ENCODE assay signal across 8 mouse cellular contexts in genomic region chr17:73108170-73108887, GRCm38 (mm10). TPM values are rescaled to one million over a fixed set of nuclear protein-coding genes. Genes with fewer than 3 reads are reported as not detected.
DNase-seq lines count a peak whose midpoint lies in the region; ATAC-seq and TF ChIP-seq lines count a peak whose summit lies in the region.

No protein-coding gene starts in this region.

- ATAC-seq in liver, embryonic 14.5 days (ENCODE audit: insufficient read depth), result peak; percentile 19
- ATAC-seq in stomach, postnatal 0 days (ENCODE audit: low FRiP score, low TSS enrichment), result no peak; the same call in 1 of the 2 replicates

- peak overlapping the region; percentile 91 for H3K4me3 ChIP-seq in gastrocnemius, adult 2 months
- H3K4me3 ChIP-seq in embryonic fibroblast, embryonic 13.5 days (ENCODE audit: insufficient read depth, low read length), result peak overlapping the region; percentile 80
- H3K4me3 ChIP-seq in liver, embryonic 14.5 days (ENCODE audit: insufficient read depth in 1 of 2, low read depth in 2 of 2, low read length in 2 of 2), result peak overlapping the region; percentile 78 to 82
- peak overlapping the region; percentile 90 for H3K4me3 ChIP-seq in stomach, postnatal 0 days (ENCODE audit: low read depth, low read length)

- peak overlapping the region; percentile 62 for H3K9ac ChIP-seq in liver, embryonic 14.5 days (replicated peaks)
- peak overlapping the region; percentile 89 for H3K9ac ChIP-seq in stomach, postnatal 0 days (ENCODE audit: low read length)

- no peaks in the 10 kb centered on the region for H3K9me3 ChIP-seq in liver, embryonic 14.5 days (ENCODE audit: control insufficient read depth, low read length)
- H3K9me3 ChIP-seq in stomach, postnatal 0 days (ENCODE audit: control insufficient read depth, low read length), result no peaks in the 10 kb centered on the region

- WGBS in liver, embryonic 14.5 days (ENCODE audit: insufficient replicate concordance), result 4% methylated on average over 35 of the region's 35 CpGs
- 5% methylated on average over 35 of the region's 35 CpGs for WGBS in stomach, postnatal 0 days

- 0 out of 2 replicates have a peak, but pooled peaks have one; percentile 9 for TF ChIP-seq POLR2A in embryonic fibroblast, embryonic 13.5 days (IDR thresholded peaks at IDR 0.05; ENCODE audit: low read depth, low read length)

- TF ChIP-seq EP300 in liver, embryonic 14.5 days (IDR thresholded peaks at IDR 0.05; ENCODE audit: low read depth), result no peak
- TF ChIP-seq EP300 in stomach, postnatal 0 days (optimal IDR thresholded peaks at IDR 0.05), result no peak

- DNase-seq in gastrocnemius, adult 2 months, result no peak
- no peak for DNase-seq in gastrocnemius, postnatal 36 days
- peak; percentile 12 for DNase-seq in ES-CJ7 (ENCODE audit: low read depth, low spot score)
- DNase-seq in induced T-regulatory cell, adult 2 months (ENCODE audit: low read depth), result peak; percentile 70
- DNase-seq in liver, embryonic 14.5 days (ENCODE audit: low read depth in 3 of 3, low spot score in 3 of 3), result peak in 2 of 3 experiments; percentile 19 to 35
- peak; percentile 46 for DNase-seq in stomach, postnatal 0 days (ENCODE audit: low spot score)
- no peak for DNase-seq in left cerebral cortex, adult 11 months (ENCODE audit: low spot score)

- no peak for TF ChIP-seq CTCF in gastrocnemius, adult 2 months (IDR thresholded peaks at IDR 0.05)
- TF ChIP-seq CTCF in embryonic fibroblast, embryonic 13.5 days (IDR thresholded peaks at IDR 0.05; ENCODE audit: borderline replicate concordance, insufficient read depth, low read length), result no peak
- TF ChIP-seq CTCF in liver, embryonic 14.5 days (IDR thresholded peaks at IDR 0.05; ENCODE audit: low read depth), result no peak
- no peak for TF ChIP-seq CTCF in stomach, postnatal 0 days (IDR thresholded peaks at IDR 0.05; ENCODE audit: low read depth)

- H3K4me1 ChIP-seq in embryonic fibroblast, embryonic 13.5 days (ENCODE audit: control insufficient read depth, insufficient read depth, low read length), result peaks cover 12% of the 10 kb centered on the region
- H3K4me1 ChIP-seq in liver, embryonic 14.5 days (replicated peaks; ENCODE audit: control insufficient read depth in 2 of 2, insufficient read depth in 2 of 2, low read length in 1 of 2), result peaks cover 0 to 10% of the 10 kb centered on the region in 2 experiments; a peak in 3 of 4 replicates
- peaks cover 2% of the 10 kb centered on the region; the same call in 1 of the 2 replicates for H3K4me1 ChIP-seq in stomach, postnatal 0 days (replicated peaks; ENCODE audit: control insufficient read depth, insufficient read depth)

- H3K4me2 ChIP-seq in liver, embryonic 14.5 days (ENCODE audit: low read depth), result peak overlapping the region; percentile 79
- peak overlapping the region; percentile 98 for H3K4me2 ChIP-seq in stomach, postnatal 0 days (replicated peaks; ENCODE audit: low read depth)

- peak overlapping the region; percentile 86 for H3K27ac ChIP-seq in gastrocnemius, adult 2 months
- H3K27ac ChIP-seq in embryonic fibroblast, embryonic 13.5 days (ENCODE audit: insufficient read depth, low read length), result no peak overlapping the region
- no peak overlapping the region for H3K27ac ChIP-seq in liver, embryonic 14.5 days
- H3K27ac ChIP-seq in stomach, postnatal 0 days (replicated peaks), result peak overlapping the region; percentile 77

- H3K27me3 ChIP-seq in liver, embryonic 14.5 days (ENCODE audit: control insufficient read depth, insufficient read depth, low read length), result no peaks in the 10 kb centered on the region; the same call in 1 of the 2 replicates
- no peaks in the 10 kb centered on the region for H3K27me3 ChIP-seq in stomach, postnatal 0 days (ENCODE audit: control insufficient read depth, insufficient read depth, low read length)

- H3K36me3 ChIP-seq in liver, embryonic 14.5 days (replicated peaks; ENCODE audit: control insufficient read depth, insufficient read depth, low read depth), result no peaks in the 10 kb centered on the region
- H3K36me3 ChIP-seq in stomach, postnatal 0 days (ENCODE audit: control insufficient read depth, insufficient read depth, low read length), result no peaks in the 10 kb centered on the region

- intact Hi-C loops in gastrocnemius, adult 2 months (cut with DNase I), result no loop called here
- intact Hi-C loops in gastrocnemius, postnatal 36 days (cut with DNase I), result no loop called here

RNA-seq across cellular contexts. Expression of gene Lclat1, which starts 0.5 kb away (rescaled TPM):
- 10 to 100 TPM; 14.6 to 17.8 TPM for total RNA-seq in gastrocnemius, adult 2 months (2021)
- 10 to 100 TPM; 15.9 to 17.0 TPM for total RNA-seq in gastrocnemius, postnatal 36 days (2021)
- 73.4 and 86.8 TPM in 2 replicates for polyA plus RNA-seq in embryonic fibroblast, embryonic 13.5 days (2011; ENCODE audit: insufficient read length, low read depth, missing spikeins)
- polyA plus RNA-seq in liver, embryonic 14.5 days (2012; rRNA removed), result 1.3 and 1.8 TPM in 2 replicates
- polyA plus RNA-seq in liver, embryonic 14.5 days (2014; fragmentation: Nextera tagmentation; extraction: Ambion mirVana), result 3.8 and 4.5 TPM in 2 replicates
- polyA plus RNA-seq in stomach, postnatal 0 days (2015; fragmentation: Nextera tagmentation; extraction: Ambion mirVana), result 4.3 and 5.6 TPM in 2 replicates

Comparison
In these comparisons a context has a peak if more than half of its experiments do, and no peak if none do; other contexts are left out.
1. DNase-seq: peak in ES-CJ7 (single experiment), induced T-regulatory cell, adult 2 months (single experiment), liver, embryonic 14.5 days (2 of 3) and stomach, postnatal 0 days (single experiment); none in gastrocnemius, adult 2 months (single experiment), gastrocnemius, postnatal 36 days (0 of 2) and left cerebral cortex, adult 11 months (single experiment).
2. H3K27ac ChIP-seq: peak in gastrocnemius, adult 2 months (single experiment) and stomach, postnatal 0 days (single experiment); none in embryonic fibroblast, embryonic 13.5 days (single experiment) and liver, embryonic 14.5 days (single experiment).
3. RNA of gene Lclat1, which starts 0.5 kb away (polyA plus RNA-seq): 73.4 to 86.8 TPM in embryonic fibroblast, embryonic 13.5 days; 1.3 to 4.5 TPM in liver, embryonic 14.5 days and 4.3 to 5.6 TPM in stomach, postnatal 0 days; every median in the first group is over 10 times any median in the second.
4. Peak in every context shown above with its lines, with median percentiles within 50 percentile points of each other: H3K4me3 ChIP-seq.